Mouse (Mus musculus) embryonic facial prominence, embryonic 14.5 days (tissue): ENCODE data around the gene Lmtk2. TPM values are rescaled to one million over a fixed set of nuclear protein-coding genes. Genes with fewer than 3 reads are reported as not detected.
A peak's percentile ranks its signal among the peaks of the same experiment; 100 is the strongest.

Experiments used
- ATAC-seq: fragments of 200-750 bp; cut with Nextera tagmentation; 2 replicates; pipeline ENCODE4 v1.8.0; 2017; ENCODE audit warnings: low read depth, moderate number of reproducible peaks, moderate TSS enrichment
- DNase-seq: peaks from one replicate; pipeline ENCODE4 v3.0.0-alpha.2; 2015; ENCODE audit warnings: low spot score
- H3K27ac ChIP-seq: fragments of 300-500 bp; sonication (generic); replicated peaks from 2 replicates; pipeline ENCODE4 v1.5.1; 2014; ENCODE audit warnings: low read depth, mild to moderate bottlenecking, low read length, moderate library complexity
- H3K27me3 ChIP-seq: fragments of 300-500 bp; sonication (generic); replicated peaks from 2 replicates; pipeline ENCODE4 v1.6.1; 2014; ENCODE audit warnings: low read length; ENCODE audit not compliant: control insufficient read depth, insufficient read depth
- H3K36me3 ChIP-seq: fragments of 300-500 bp; sonication (generic); 2 replicates; pipeline ENCODE4 v1.6.1; 2014; ENCODE audit warnings: low read length, mixed read lengths; ENCODE audit not compliant: control insufficient read depth, insufficient read depth
- H3K4me1 ChIP-seq: fragments of 300-500 bp; sonication (generic); 2 replicates; pipeline ENCODE4 v1.6.1; 2014; ENCODE audit warnings: antibody characterized with exemption, low read length; ENCODE audit not compliant: control insufficient read depth, insufficient read depth
- H3K4me2 ChIP-seq: fragments of 300-500 bp; sonication (generic); 2 replicates; pipeline ENCODE4 v1.6.1; 2014; ENCODE audit warnings: low read depth, mild to moderate bottlenecking, low read length, moderate library complexity, mixed read lengths
- H3K4me3 ChIP-seq: fragments of 300-500 bp; sonication (generic); 2 replicates; pipeline ENCODE4 v1.5.1; 2014; ENCODE audit warnings: low read depth, mild to moderate bottlenecking, low read length
- H3K9ac ChIP-seq: fragments of 300-500 bp; sonication (generic); 2 replicates; pipeline ENCODE4 v1.6.1; 2014; ENCODE audit warnings: low read depth, mild to moderate bottlenecking, low read length, moderate library complexity, mixed read lengths
- H3K9me3 ChIP-seq: fragments of 300-500 bp; sonication (generic); 2 replicates; pipeline ENCODE4 v1.6.1; 2016; ENCODE audit warnings: low read length; ENCODE audit not compliant: control insufficient read depth
- WGBS: fragments of 180-500 bp; shearing (Covaris S2); extraction: QIAGEN DNeasy Blood & Tissue Kit; methylation state at CpG from one replicate; pipeline ENCODE4 v1.1.7; 2014; 5-methylcytosine and 5-hydroxymethylcytosine counted together
- polyA plus RNA-seq: library from polyadenylated mRNA; unstranded; fragments of >200 nt; fragmentation: Nextera tagmentation; extraction: Ambion mirVana; gene quantifications from 2 replicates; pipeline ENCODE4 v1.2.1, GENCODE M21; 2014

The Lmtk2 gene
- polyA plus RNA-seq, 1 experiment from 2014 or later = 4.2 TPM

- no peaks in the 10 kb centered on the region for H3K4me1 ChIP-seq
- 94% methylated on average over 10 of the region's 10 CpGs for WGBS
- no peak overlapping the region for H3K4me2 ChIP-seq
- no peak overlapping the region for H3K27ac ChIP-seq
- no peak overlapping the region for H3K4me3 ChIP-seq
- no peak for DNase-seq
- ATAC-seq = no peak
- H3K9ac ChIP-seq = no peak overlapping the region
- peaks cover 9% of the 10 kb centered on the region; the same call in 1 of the 2 replicates for H3K9me3 ChIP-seq
- no peaks in the 10 kb centered on the region for H3K27me3 ChIP-seq
- H3K36me3 ChIP-seq = peaks cover 61% of the 10 kb centered on the region
Measured at GRCm38 (mm10) chr5:144203398-144203959, 103.2 kb downstream of the Lmtk2 start.

- Histone ChIP-seq H3K4me3 (no peak overlapping the region), H3K9ac (no peak overlapping the region), H3K27ac (no peak overlapping the region), H3K27me3 (no peaks in the 10 kb centered on the region), H3K4me2 (no peak overlapping the region), H3K36me3 (peaks cover 65% of the 10 kb centered on the region), H3K4me1 (no peaks in the 10 kb centered on the region), H3K9me3 (peaks cover 9% of the 10 kb centered on the region; the same call in 1 of the 2 replicates)
- no peak for ATAC-seq
- no peak for DNase-seq
- 88% methylated on average over 11 of the region's 12 CpGs for WGBS
Measured at GRCm38 (mm10) chr5:144204303-144204702, 104.1 kb downstream of the Lmtk2 start.

DNA sequence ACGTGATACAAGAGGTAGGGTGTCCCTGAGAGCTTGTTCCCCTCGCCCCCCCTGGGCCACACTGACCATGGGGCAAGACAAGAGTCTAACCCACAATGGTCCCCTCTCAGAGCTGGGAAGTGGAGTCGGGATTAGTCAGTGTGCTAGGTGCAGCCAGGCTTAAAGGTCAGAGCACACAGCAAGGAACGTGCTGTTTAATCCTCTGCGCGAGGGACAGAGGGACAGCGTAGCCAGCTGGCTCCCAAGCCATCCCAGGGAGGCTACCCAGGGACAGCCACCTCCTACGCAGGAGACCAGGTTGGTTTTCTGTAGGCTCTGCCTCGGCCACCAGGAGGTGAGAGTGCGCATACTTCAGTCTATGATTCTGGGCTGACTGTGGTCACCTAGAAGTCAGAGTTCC, 104.7 kb downstream of the Lmtk2 start:
- no peaks in the 10 kb centered on the region for H3K27me3 ChIP-seq
- H3K4me1 ChIP-seq = no peaks in the 10 kb centered on the region
- no peak overlapping the region for H3K4me2 ChIP-seq
- H3K36me3 ChIP-seq = peaks cover 70% of the 10 kb centered on the region
- no peak overlapping the region for H3K9ac ChIP-seq
- WGBS = 75% methylated on average over 10 of the region's 10 CpGs
- no peak for DNase-seq
- no peak for ATAC-seq
- no peak overlapping the region for H3K27ac ChIP-seq
- no peak overlapping the region for H3K4me3 ChIP-seq
- H3K9me3 ChIP-seq = peaks cover 9% of the 10 kb centered on the region; the same call in 1 of the 2 replicates

DNA sequence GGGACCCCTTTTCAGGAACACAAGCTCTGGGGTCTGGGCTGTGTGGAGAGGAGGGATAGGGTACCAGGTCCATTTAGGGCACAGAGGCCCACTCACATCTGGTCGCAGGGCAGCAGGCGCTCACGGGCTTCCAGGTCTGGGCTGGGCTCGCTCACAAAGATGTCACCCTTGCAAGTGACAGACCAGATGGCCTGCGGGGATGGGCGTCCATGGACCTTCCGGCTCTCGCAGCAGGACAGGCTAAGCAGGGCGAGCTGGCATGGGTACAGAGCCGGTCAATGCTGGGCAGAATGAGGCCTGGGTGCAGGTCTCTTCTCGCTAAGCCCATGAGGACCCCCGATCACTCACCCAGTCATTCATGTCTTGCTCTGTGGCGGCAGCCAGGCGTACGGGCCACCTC, 105.8 kb downstream of the Lmtk2 start:
- H3K27ac ChIP-seq = no peak overlapping the region
- ATAC-seq = no peak
- H3K9me3 ChIP-seq = peaks cover 9% of the 10 kb centered on the region; the same call in 1 of the 2 replicates
- no peak overlapping the region for H3K9ac ChIP-seq
- no peaks in the 10 kb centered on the region for H3K4me1 ChIP-seq
- WGBS = 94% methylated on average over 12 of the region's 15 CpGs
- no peak for DNase-seq
- H3K36me3 ChIP-seq = peaks cover 73% of the 10 kb centered on the region
- no peaks in the 10 kb centered on the region for H3K27me3 ChIP-seq
- no peak overlapping the region for H3K4me2 ChIP-seq
- no peak overlapping the region for H3K4me3 ChIP-seq

- DNase-seq = no peak
- H3K9ac ChIP-seq = no peak overlapping the region
- ATAC-seq = no peak
- H3K9me3 ChIP-seq = peaks cover 4% of the 10 kb centered on the region; the same call in 1 of the 2 replicates
- no peak overlapping the region for H3K4me3 ChIP-seq
- no peaks in the 10 kb centered on the region for H3K27me3 ChIP-seq
- H3K36me3 ChIP-seq = peaks cover 74% of the 10 kb centered on the region
- H3K27ac ChIP-seq = no peak overlapping the region
- WGBS = 48% methylated on average over 11 of the region's 11 CpGs
- no peaks in the 10 kb centered on the region for H3K4me1 ChIP-seq
- no peak overlapping the region for H3K4me2 ChIP-seq
Measured at GRCm38 (mm10) chr5:144207478-144207877, 107.2 kb downstream of the Lmtk2 start.

DNA sequence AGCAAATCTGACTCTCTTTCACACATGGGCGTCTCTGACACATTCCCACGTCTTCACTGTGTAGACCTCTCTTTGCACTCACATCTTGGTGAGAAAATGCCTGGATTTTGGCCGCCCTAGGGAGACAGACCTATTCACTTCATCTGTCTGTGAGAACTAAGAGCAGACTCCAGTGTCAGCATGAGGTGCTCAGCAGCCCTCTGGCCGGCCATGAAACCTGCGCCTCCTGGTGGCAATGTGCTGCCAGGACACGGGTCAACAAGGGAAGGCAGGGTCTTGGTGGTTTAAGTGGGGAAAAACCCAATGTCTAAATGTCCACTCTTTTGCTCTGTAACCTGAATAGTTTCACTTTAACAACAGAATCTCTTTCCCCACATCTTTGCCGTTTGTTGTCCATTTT, 114.2 kb downstream of the Lmtk2 start:
- WGBS = 30% methylated on average over 7 of the region's 7 CpGs
- H3K4me2 ChIP-seq = no peak overlapping the region
- ATAC-seq (no peak), DNase-seq (peak; percentile 45)
- no peak overlapping the region for H3K27ac ChIP-seq
- H3K9me3 ChIP-seq = no peaks in the 10 kb centered on the region
- no peaks in the 10 kb centered on the region for H3K4me1 ChIP-seq
- peaks cover 52% of the 10 kb centered on the region for H3K36me3 ChIP-seq
- H3K4me3 ChIP-seq = no peak overlapping the region
- H3K27me3 ChIP-seq = no peaks in the 10 kb centered on the region
- no peak overlapping the region for H3K9ac ChIP-seq

GRCm38 (mm10) chr5:144215992-144216391, 115.8 kb downstream of the Lmtk2 start:
- no peak overlapping the region for H3K27ac ChIP-seq
- H3K4me3 ChIP-seq = no peak overlapping the region
- no peaks in the 10 kb centered on the region for H3K27me3 ChIP-seq
- no peak overlapping the region for H3K4me2 ChIP-seq
- no peak for DNase-seq
- peaks cover 39% of the 10 kb centered on the region; the same call in 1 of the 2 replicates for H3K36me3 ChIP-seq
- H3K4me1 ChIP-seq = no peaks in the 10 kb centered on the region
- 83% methylated on average over 2 of the region's 2 CpGs for WGBS
- ATAC-seq = no peak
- H3K9me3 ChIP-seq = no peaks in the 10 kb centered on the region
- H3K9ac ChIP-seq = no peak overlapping the region

DNA sequence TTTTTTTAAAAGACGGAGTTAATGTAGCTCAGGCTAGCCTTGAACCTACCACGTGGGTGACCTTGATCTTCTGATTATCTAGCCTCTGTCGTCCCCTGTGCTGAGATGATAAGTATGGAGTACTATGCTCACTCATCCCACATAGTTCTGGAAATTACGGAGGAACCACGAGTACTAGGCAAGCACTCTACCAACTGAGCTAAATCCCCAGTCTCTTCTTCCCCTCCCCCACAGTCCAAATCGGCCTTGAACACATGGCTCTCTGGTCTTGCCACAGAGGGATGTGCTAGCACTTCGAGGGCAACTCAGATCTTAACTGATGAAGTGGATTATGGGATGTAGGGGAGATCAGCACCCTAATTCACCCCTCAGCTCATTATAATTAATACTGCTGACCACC, 117.8 kb downstream of the Lmtk2 start:
- DNase-seq = no peak
- peaks cover 9% of the 10 kb centered on the region for H3K4me1 ChIP-seq

DNA sequence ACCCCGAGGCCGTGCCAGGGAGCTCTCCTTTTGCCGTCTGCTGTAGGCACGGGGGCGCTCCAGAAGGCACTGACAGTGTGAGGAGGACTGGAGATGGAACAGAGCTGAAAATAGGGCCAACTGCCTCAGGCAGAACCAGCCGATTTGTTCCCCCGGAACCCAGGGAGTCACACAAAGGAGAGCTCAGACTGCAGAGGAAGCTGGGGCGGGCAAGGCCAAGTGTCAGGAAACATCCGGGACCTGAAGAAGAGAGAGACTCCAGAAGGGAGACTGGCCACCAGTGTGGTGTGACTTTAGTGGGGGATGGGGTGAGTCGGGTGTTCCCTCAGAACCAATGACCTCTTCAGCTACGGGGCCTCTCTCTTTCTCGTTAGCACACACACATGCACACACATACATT, 119.1 kb downstream of the Lmtk2 start:
- WGBS = 46% methylated on average over 12 of the region's 12 CpGs
- Histone ChIP-seq H3K4me1 (peaks cover 9% of the 10 kb centered on the region), H3K4me3 (no peak overlapping the region), H3K27ac (no peak overlapping the region), H3K27me3 (no peaks in the 10 kb centered on the region), H3K9me3 (no peaks in the 10 kb centered on the region), H3K4me2 (no peak overlapping the region), H3K36me3 (0 out of 2 replicates have a peak, but pooled peaks cover 23% of the 10 kb centered on the region), H3K9ac (no peak overlapping the region)
- no peak for ATAC-seq
- DNase-seq = peak; percentile 23

More for the DNA sequence above, 117.8 kb downstream of the Lmtk2 start:
- Histone ChIP-seq H3K4me3 (no peak overlapping the region), H3K9ac (no peak overlapping the region), H3K36me3 (peaks cover 29% of the 10 kb centered on the region; the same call in 1 of the 2 replicates), H3K9me3 (no peaks in the 10 kb centered on the region), H3K27ac (no peak overlapping the region), H3K4me2 (no peak overlapping the region), H3K27me3 (no peaks in the 10 kb centered on the region)
- no peak for ATAC-seq
- WGBS = 86% methylated on average over 7 of the region's 7 CpGs
